Mouse (Mus musculus) spleen, adult 2 months (tissue): ENCODE data around the gene Trp73. TPM values are rescaled to one million over a fixed set of nuclear protein-coding genes. Genes with fewer than 3 reads are reported as not detected.

ENCODE experiments used
- DNase-seq, 2 experiments: peaks; one replicate each; pipeline versions ENCODE4 v3.0.0 to v3.0.0-alpha.2; 2012 to 2021; ENCODE audit warnings: low spot score in 2 of 2, low read depth in 1 of 2
- H3K27ac ChIP-seq: fragments of 200-500 bp; 2 replicates; pipeline ENCODE4 v1.5.1; 2012; ENCODE audit warnings: low read length, inconsistent platforms; ENCODE audit not compliant: insufficient read depth
- H3K27me3 ChIP-seq: fragments of 200-500 bp; 2 replicates; pipeline ENCODE4 v1.6.1; 2012; ENCODE audit warnings: mild to moderate bottlenecking, moderate library complexity, low read length, inconsistent platforms; ENCODE audit not compliant: control insufficient read depth, insufficient read depth
- H3K36me3 ChIP-seq: fragments of 200-500 bp; 2 replicates; pipeline ENCODE4 v1.6.1; 2012; ENCODE audit warnings: mild to moderate bottlenecking, low read length, inconsistent platforms; ENCODE audit not compliant: control insufficient read depth, insufficient read depth
- H3K4me1 ChIP-seq: fragments of 200-500 bp; 2 replicates; pipeline ENCODE4 v1.6.1; 2011; ENCODE audit warnings: inconsistent platforms; ENCODE audit not compliant: control insufficient read depth, insufficient read depth, insufficient read length
- H3K4me3 ChIP-seq: fragments of 200-500 bp; 2 replicates; pipeline ENCODE4 v1.5.1; 2011; ENCODE audit warnings: mild to moderate bottlenecking, inconsistent platforms; ENCODE audit not compliant: insufficient read depth, insufficient read length; ENCODE audit errors: extremely low read depth
- CTCF ChIP-seq: fragments of 200-500 bp; IDR thresholded peaks from 2 replicates; pipeline ENCODE4 v1.5.1; 2011; ENCODE audit warnings: mild to moderate bottlenecking, inconsistent platforms; ENCODE audit not compliant: insufficient read depth, insufficient read length, insufficient replicate concordance; ENCODE audit errors: extremely low read depth
- POLR2A ChIP-seq: fragments of 200-500 bp; IDR thresholded peaks from 2 replicates; pipeline ENCODE4 v1.6.1; 2011; ENCODE audit warnings: low read depth, low read length, inconsistent platforms
- WGBS: fragments of 180-500 bp; shearing (Covaris S2); methylation state at CpG from one replicate; pipeline ENCODE4 v1.1.7; 2018; 5-methylcytosine and 5-hydroxymethylcytosine counted together
- polyA plus RNA-seq: library from polyadenylated mRNA; depleted of rRNA; stranded (reverse); fragments of >200 nt; gene quantifications from 2 replicates; pipeline ENCODE4 v1.2.3, GENCODE M21; 2012

The Trp73 gene
- polyA plus RNA-seq, 1 experiment, result 0.34 TPM

GRCm38 (mm10) chr4:154086436-154086835, 53.6 kb downstream of the Trp73 start:
- H3K36me3 ChIP-seq, result no peaks in the 10 kb centered on the region
- WGBS, result 80% methylated on average over 8 of the region's 8 CpGs
- H3K4me1 ChIP-seq, result no peaks in the 10 kb centered on the region
- H3K27ac ChIP-seq, result no peak overlapping the region
- DNase-seq, result no peak
- TF ChIP-seq POLR2A, result no peak
- TF ChIP-seq CTCF, result no peak
- no peak overlapping the region for H3K4me3 ChIP-seq
- H3K27me3 ChIP-seq, result no peaks in the 10 kb centered on the region

GRCm38 (mm10) chr4:154085856-154086255, 54.2 kb downstream of the Trp73 start:
- no peaks in the 10 kb centered on the region for H3K27me3 ChIP-seq
- no peak for DNase-seq
- TF ChIP-seq POLR2A, result no peak
- H3K27ac ChIP-seq, result no peak overlapping the region
- H3K4me1 ChIP-seq, result no peaks in the 10 kb centered on the region
- WGBS, result 76% methylated on average over 3 of the region's 3 CpGs
- no peak overlapping the region for H3K4me3 ChIP-seq
- no peaks in the 10 kb centered on the region for H3K36me3 ChIP-seq

GRCm38 (mm10) chr4:154081974-154082373, 58.0 kb downstream of the Trp73 start:
- 14% methylated on average over 1 of the region's 1 CpGs for WGBS
- no peak for TF ChIP-seq POLR2A
- TF ChIP-seq CTCF, result no peak
- no peak overlapping the region for H3K27ac ChIP-seq
- H3K27me3 ChIP-seq, result no peaks in the 10 kb centered on the region
- H3K4me1 ChIP-seq, result no peaks in the 10 kb centered on the region
- no peaks in the 10 kb centered on the region for H3K36me3 ChIP-seq
- DNase-seq, result no peak
- H3K4me3 ChIP-seq, result no peak overlapping the region

- H3K27ac ChIP-seq, result no peak overlapping the region
- H3K27me3 ChIP-seq, result no peaks in the 10 kb centered on the region
- H3K4me3 ChIP-seq, result no peak overlapping the region
- WGBS, result 3% methylated on average over 13 of the region's 13 CpGs
- no peak for TF ChIP-seq CTCF
- TF ChIP-seq POLR2A, result no peak
- DNase-seq, result no peak
- no peaks in the 10 kb centered on the region for H3K36me3 ChIP-seq
- H3K4me1 ChIP-seq, result no peaks in the 10 kb centered on the region
Measured at GRCm38 (mm10) chr4:154081021-154081420, 59.0 kb downstream of the Trp73 start.

GRCm38 (mm10) chr4:154080211-154080610, 59.8 kb downstream of the Trp73 start:
- H3K4me3 ChIP-seq, result no peak overlapping the region
- no peak overlapping the region for H3K27ac ChIP-seq
- TF ChIP-seq CTCF, result no peak
- no peak for TF ChIP-seq POLR2A
- WGBS, result 57% methylated on average over 4 of the region's 4 CpGs
- DNase-seq, result no peak
- H3K4me1 ChIP-seq, result no peaks in the 10 kb centered on the region
- H3K36me3 ChIP-seq, result no peaks in the 10 kb centered on the region
- no peaks in the 10 kb centered on the region for H3K27me3 ChIP-seq

GRCm38 (mm10) chr4:154071941-154072340, 68.1 kb downstream of the Trp73 start:
- WGBS, result 15% methylated on average over 14 of the region's 16 CpGs
- Histone ChIP-seq H3K4me1 (no peaks in the 10 kb centered on the region), H3K36me3 (no peaks in the 10 kb centered on the region)

GRCm38 (mm10) chr4:154071521-154071920, 68.5 kb downstream of the Trp73 start:
- 3% methylated on average over 15 of the region's 20 CpGs for WGBS
- H3K27ac ChIP-seq, result no peak overlapping the region
- TF ChIP-seq CTCF, result no peak
- no peak for TF ChIP-seq POLR2A
- no peaks in the 10 kb centered on the region for H3K36me3 ChIP-seq
- DNase-seq, result no peak
- no peaks in the 10 kb centered on the region for H3K4me1 ChIP-seq
- no peak overlapping the region for H3K4me3 ChIP-seq
- 0 out of 2 replicates have a peak, but pooled peaks cover 1% of the 10 kb centered on the region for H3K27me3 ChIP-seq

More at GRCm38 (mm10) chr4:154071941-154072340, 68.1 kb downstream of the Trp73 start:
- Histone ChIP-seq H3K4me3 (no peak overlapping the region), H3K27ac (no peak overlapping the region), H3K27me3 (0 out of 2 replicates have a peak, but pooled peaks cover 1% of the 10 kb centered on the region)
- TF ChIP-seq POLR2A (no peak), CTCF (no peak)
- DNase-seq, result no peak
